Mouse (Mus musculus): ENCODE data around the gene Agpat4. TPM values are rescaled to one million over a fixed set of nuclear protein-coding genes. Genes with fewer than 3 reads are reported as not detected.

Agpat4 gene
- polyA plus RNA-seq, 1 experiment = 50.1 TPM

DNA sequence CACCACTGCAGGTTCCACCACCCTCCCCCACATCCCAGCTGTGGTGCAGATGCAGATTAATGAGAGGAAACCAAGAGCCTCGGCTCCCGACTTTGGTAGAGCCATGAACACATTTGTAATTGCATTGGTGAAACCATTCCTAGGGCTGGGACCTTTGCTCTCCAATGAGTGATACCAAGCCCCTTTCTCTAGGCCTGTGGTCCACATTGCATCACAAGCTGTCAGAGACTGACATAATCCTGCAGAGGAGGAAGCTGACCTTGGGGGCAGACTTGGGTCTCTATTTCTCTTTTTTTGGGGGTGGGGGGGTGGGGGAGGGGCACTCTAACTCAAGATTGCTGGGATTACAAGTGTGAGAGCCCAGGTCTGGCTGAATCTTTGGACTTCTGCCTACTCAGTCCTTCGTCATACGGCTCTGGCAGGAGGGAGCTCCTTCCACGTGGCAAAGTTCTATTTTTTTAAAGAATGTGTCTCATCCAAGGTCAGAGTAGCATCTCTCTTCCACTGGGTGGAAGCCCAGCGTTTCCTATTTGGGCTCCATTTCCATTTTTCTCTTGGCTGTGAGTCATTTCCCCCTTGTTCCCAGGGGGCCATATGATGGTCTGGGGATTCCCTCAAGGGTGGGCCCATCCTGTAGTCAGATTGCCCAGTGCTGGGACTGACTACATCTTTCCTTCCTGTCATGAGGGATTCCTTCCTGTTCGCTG lies 52.4 kb downstream of the Agpat4 start:
- Histone ChIP-seq H3K4me3 (replicated peaks; ENCODE audit: insufficient read depth, low read depth, low read length) (no peak overlapping the region), H3K27ac (ENCODE audit: insufficient read depth, low read length) (no peak overlapping the region), H3K4me1 (ENCODE audit: control insufficient read depth, insufficient read depth, low read length) (peaks cover 6% of the 10 kb centered on the region), H3K27me3 (ENCODE audit: control insufficient read depth, insufficient read depth, low read length) (no peaks in the 10 kb centered on the region)
- DNase-seq = no peak
- no peak for TF ChIP-seq POLR2A (IDR thresholded peaks at IDR 0.05; ENCODE audit: borderline replicate concordance, insufficient read depth, low read length)
- TF ChIP-seq CTCF (IDR thresholded peaks at IDR 0.05; ENCODE audit: borderline replicate concordance, insufficient read depth, low read depth, low read length) = no peak
- 51% methylated on average over 7 of the region's 7 CpGs for WGBS

DNA sequence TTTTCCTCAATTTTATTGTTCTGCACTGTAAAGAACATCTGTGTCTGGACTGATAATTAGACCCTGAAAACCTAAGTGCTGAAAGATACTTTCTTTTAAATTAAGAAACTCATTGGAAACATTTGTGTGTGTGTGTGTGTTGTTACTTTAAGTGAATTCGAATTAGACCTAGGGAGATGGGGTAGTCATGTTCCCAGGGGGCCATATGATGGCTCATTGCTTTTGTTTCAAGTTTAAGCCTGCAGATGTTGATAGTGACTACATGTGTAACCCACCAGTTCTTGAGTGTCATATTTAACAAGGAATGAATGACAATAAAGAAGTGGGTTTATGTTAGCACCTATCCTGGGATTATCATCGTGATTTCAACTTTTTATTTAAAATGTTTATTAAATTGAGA lies 53.2 kb downstream of the Agpat4 start:
- no peak for TF ChIP-seq CTCF (IDR thresholded peaks at IDR 0.05; ENCODE audit: borderline replicate concordance, insufficient read depth, low read depth, low read length)
- TF ChIP-seq POLR2A (IDR thresholded peaks at IDR 0.05; ENCODE audit: borderline replicate concordance, insufficient read depth, low read length) = no peak
- 81% methylated on average over 2 of the region's 2 CpGs for WGBS
- H3K27me3 ChIP-seq (ENCODE audit: control insufficient read depth, insufficient read depth, low read length) = no peaks in the 10 kb centered on the region
- no peak overlapping the region for H3K27ac ChIP-seq (ENCODE audit: insufficient read depth, low read length)
- no peak for DNase-seq
- no peak overlapping the region for H3K4me3 ChIP-seq (replicated peaks; ENCODE audit: insufficient read depth, low read depth, low read length)
- H3K4me1 ChIP-seq (ENCODE audit: control insufficient read depth, insufficient read depth, low read length) = peaks cover 6% of the 10 kb centered on the region

DNA sequence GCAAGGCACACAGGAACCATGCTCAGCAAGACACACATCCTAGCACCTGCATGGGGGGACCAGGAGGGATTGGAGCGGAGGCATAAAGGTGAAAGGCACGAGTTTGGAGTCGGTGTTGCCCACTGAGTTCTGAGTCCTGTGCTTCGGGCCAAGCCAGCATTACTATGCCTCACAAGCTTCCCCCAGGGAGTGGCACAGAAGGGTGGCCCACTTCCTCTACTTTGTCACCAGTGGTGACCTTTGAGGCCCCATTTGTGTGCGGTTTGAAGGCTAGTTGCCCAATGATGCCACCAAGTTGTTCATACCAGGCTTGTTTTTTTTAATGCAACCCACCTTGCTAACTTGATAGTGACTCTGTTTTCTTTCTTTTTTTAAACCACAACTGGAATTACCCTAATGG lies 55.7 kb downstream of the Agpat4 start:
- peaks cover 4% of the 10 kb centered on the region for H3K4me1 ChIP-seq (ENCODE audit: control insufficient read depth, insufficient read depth, low read length)
- DNase-seq = no peak
- WGBS = 95% methylated on average over 5 of the region's 5 CpGs
- no peak overlapping the region for H3K4me3 ChIP-seq (replicated peaks; ENCODE audit: insufficient read depth, low read depth, low read length)
- no peak overlapping the region for H3K27ac ChIP-seq (ENCODE audit: insufficient read depth, low read length)
- no peaks in the 10 kb centered on the region for H3K27me3 ChIP-seq (ENCODE audit: control insufficient read depth, insufficient read depth, low read length)
- TF ChIP-seq POLR2A (IDR thresholded peaks at IDR 0.05; ENCODE audit: borderline replicate concordance, insufficient read depth, low read length) = no peak
- TF ChIP-seq CTCF (IDR thresholded peaks at IDR 0.05; ENCODE audit: borderline replicate concordance, insufficient read depth, low read depth, low read length) = no peak

DNA sequence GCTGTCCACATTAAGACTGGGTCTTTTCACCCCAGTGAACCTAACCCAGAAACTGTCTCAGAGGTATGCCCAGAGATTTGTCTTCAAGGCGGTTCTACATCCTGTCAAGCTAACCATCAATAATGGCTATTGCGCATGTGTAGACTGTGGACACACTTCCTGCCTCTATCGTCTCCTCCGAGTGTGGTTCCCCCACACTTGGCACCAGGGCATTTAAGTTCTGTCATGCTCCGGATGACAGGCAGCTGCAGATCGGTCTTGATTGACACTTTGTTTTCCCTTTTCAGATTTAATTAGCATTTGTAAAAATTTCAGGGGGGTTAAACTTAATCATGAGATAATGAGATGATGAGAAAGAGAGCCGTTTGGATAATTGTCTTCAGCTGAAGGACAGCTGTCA lies 56.4 kb downstream of the Agpat4 start:
- 83% methylated on average over 7 of the region's 7 CpGs for WGBS
- TF ChIP-seq CTCF (IDR thresholded peaks at IDR 0.05; ENCODE audit: borderline replicate concordance, insufficient read depth, low read depth, low read length) (no peak), POLR2A (IDR thresholded peaks at IDR 0.05; ENCODE audit: borderline replicate concordance, insufficient read depth, low read length) (no peak)
- Histone ChIP-seq H3K27ac (ENCODE audit: insufficient read depth, low read length) (no peak overlapping the region), H3K4me3 (replicated peaks; ENCODE audit: insufficient read depth, low read depth, low read length) (no peak overlapping the region), H3K27me3 (ENCODE audit: control insufficient read depth, insufficient read depth, low read length) (no peaks in the 10 kb centered on the region), H3K4me1 (ENCODE audit: control insufficient read depth, insufficient read depth, low read length) (0 out of 2 replicates have a peak, but pooled peaks cover 3% of the 10 kb centered on the region)
- DNase-seq = no peak

DNA sequence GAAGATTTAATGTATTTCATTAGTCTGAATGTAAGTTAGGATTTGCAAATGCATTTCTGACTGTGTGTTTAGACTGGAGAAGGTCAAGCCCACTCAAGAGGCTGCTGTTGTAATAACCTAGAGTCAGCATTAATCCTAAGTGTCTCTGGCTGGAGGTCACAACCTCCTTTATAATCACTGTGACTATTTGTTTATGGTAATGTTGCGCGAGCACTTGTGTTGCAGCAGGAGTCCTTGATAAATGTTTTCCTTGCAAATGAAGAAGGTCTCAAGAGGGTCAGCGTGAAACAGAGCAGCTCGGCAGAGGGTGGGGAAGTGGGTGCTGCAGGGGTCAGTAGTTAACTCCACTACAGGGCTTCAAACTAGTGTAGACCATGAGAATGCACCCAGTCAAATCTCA lies 57.1 kb downstream of the Agpat4 start:
- 95% methylated on average over 4 of the region's 4 CpGs for WGBS
- no peak for DNase-seq
- Histone ChIP-seq H3K4me1 (ENCODE audit: control insufficient read depth, insufficient read depth, low read length) (0 out of 2 replicates have a peak, but pooled peaks cover 3% of the 10 kb centered on the region), H3K27ac (ENCODE audit: insufficient read depth, low read length) (no peak overlapping the region), H3K4me3 (replicated peaks; ENCODE audit: insufficient read depth, low read depth, low read length) (no peak overlapping the region), H3K27me3 (ENCODE audit: control insufficient read depth, insufficient read depth, low read length) (no peaks in the 10 kb centered on the region)
- no peak for TF ChIP-seq CTCF (IDR thresholded peaks at IDR 0.05; ENCODE audit: borderline replicate concordance, insufficient read depth, low read depth, low read length)
- no peak for TF ChIP-seq POLR2A (IDR thresholded peaks at IDR 0.05; ENCODE audit: borderline replicate concordance, insufficient read depth, low read length)

DNA sequence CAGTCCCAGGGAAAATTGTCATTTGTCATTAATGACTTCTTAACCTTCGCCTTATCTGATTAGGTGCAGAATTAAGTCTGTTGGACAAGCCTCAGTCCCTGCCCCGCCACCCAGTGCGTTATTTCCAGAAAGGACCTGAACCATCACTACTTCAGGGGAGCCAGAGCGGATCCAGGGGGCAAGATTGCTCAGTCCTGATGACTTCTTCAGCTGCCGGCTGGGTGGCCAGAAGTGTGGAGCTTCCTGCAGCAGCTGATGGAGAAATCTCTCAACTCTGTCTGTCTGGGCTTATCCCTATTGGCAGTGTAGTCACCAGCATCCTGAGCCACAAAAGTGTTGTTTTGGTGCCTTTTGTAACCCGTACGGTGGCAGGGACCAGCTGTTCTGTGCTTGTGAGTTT lies 60.8 kb downstream of the Agpat4 start:
- H3K27me3 ChIP-seq (ENCODE audit: control insufficient read depth, insufficient read depth, low read length) = no peaks in the 10 kb centered on the region
- TF ChIP-seq POLR2A (IDR thresholded peaks at IDR 0.05; ENCODE audit: borderline replicate concordance, insufficient read depth, low read length) (no peak), CTCF (IDR thresholded peaks at IDR 0.05; ENCODE audit: borderline replicate concordance, insufficient read depth, low read depth, low read length) (no peak)
- H3K4me3 ChIP-seq (replicated peaks; ENCODE audit: insufficient read depth, low read depth, low read length) = no peak overlapping the region
- H3K4me1 ChIP-seq (ENCODE audit: control insufficient read depth, insufficient read depth, low read length) = no peaks in the 10 kb centered on the region
- 87% methylated on average over 7 of the region's 7 CpGs for WGBS
- no peak overlapping the region for H3K27ac ChIP-seq (ENCODE audit: insufficient read depth, low read length)
- no peak for DNase-seq

DNA sequence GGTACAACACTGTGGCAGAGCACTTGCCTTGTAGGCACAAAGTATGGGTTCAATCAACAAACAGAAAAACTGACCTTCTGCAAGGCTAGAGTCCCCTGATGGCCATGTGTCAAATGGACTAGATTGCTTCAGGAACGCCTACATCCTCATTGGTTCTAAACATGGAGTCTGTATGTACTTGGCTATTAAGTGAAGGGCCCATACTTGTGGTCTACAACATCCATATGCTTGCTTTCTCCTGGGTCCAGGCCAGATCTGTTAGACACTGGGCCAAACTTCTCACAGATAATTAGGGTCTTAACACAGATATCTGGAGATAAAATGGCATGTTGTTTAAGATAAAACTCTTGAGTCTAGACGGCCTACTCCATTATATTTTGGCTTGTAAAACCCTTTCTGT lies 61.3 kb downstream of the Agpat4 start:
- DNase-seq = no peak
- Histone ChIP-seq H3K27me3 (ENCODE audit: control insufficient read depth, insufficient read depth, low read length) (no peaks in the 10 kb centered on the region), H3K27ac (ENCODE audit: insufficient read depth, low read length) (no peak overlapping the region), H3K4me1 (ENCODE audit: control insufficient read depth, insufficient read depth, low read length) (no peaks in the 10 kb centered on the region), H3K4me3 (replicated peaks; ENCODE audit: insufficient read depth, low read depth, low read length) (no peak overlapping the region)
- 72% methylated on average over 2 of the region's 2 CpGs for WGBS
- TF ChIP-seq POLR2A (IDR thresholded peaks at IDR 0.05; ENCODE audit: borderline replicate concordance, insufficient read depth, low read length) (no peak), CTCF (IDR thresholded peaks at IDR 0.05; ENCODE audit: borderline replicate concordance, insufficient read depth, low read depth, low read length) (no peak)

DNA sequence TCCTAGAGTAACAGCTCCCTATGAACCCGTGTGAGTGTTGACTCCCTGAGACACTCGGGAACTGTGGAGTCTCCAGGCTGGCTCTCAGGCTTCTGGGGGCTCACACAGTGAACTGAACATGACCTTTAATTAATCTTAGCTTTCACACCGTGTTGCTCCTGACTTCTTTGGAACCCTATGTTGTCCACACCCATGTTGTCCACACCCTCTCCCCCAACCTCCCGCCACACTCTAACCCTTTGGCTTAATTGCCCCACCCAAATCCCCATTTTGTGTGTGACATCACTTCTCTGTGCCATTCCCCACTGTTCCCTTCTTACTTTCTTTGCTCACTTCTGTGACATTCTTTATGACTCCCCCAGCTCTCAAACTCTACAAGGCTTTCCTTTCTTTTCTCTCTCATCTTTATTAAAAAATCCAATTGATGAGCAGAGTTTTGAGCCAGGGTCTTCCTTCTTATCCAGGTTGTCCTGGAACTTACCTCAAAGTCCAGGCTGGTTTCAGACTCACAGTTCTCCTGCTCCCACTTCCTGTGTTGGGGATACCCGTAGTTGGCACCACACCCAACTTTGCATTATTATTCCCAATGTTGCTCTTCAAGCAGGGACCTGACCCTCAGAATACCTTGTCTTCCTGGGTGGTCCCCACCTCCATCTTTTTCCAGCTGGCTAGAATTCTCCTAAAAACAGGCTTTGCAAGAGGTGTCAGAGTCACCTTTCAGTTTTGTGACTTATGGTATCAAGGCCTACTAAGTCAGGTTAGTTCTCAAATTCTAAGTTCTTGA lies 64.4 kb downstream of the Agpat4 start:
- no peak for DNase-seq
- H3K27ac ChIP-seq (ENCODE audit: insufficient read depth, low read length) = no peak overlapping the region
- H3K4me1 ChIP-seq (ENCODE audit: control insufficient read depth, insufficient read depth, low read length) = no peaks in the 10 kb centered on the region
- H3K4me3 ChIP-seq (replicated peaks; ENCODE audit: insufficient read depth, low read depth, low read length) = no peak overlapping the region
- H3K27me3 ChIP-seq (ENCODE audit: control insufficient read depth, insufficient read depth, low read length) = no peaks in the 10 kb centered on the region
- no peak for TF ChIP-seq POLR2A (IDR thresholded peaks at IDR 0.05; ENCODE audit: borderline replicate concordance, insufficient read depth, low read length)
- no peak for TF ChIP-seq CTCF (IDR thresholded peaks at IDR 0.05; ENCODE audit: borderline replicate concordance, insufficient read depth, low read depth, low read length)
- 90% methylated on average over 5 of the region's 5 CpGs for WGBS

All from cerebellum, adult 2 months (tissue).